Mouse (Mus musculus): Measurements from ENCODE around the gene Ebi3.
A peak's percentile ranks its signal among the peaks of the same experiment; 100 is the strongest.
"Not testable (repeated sequence)": the region's sequence is repeated elsewhere in the genome, so short reads cannot be mapped to it uniquely, and the experiment has no call there.

Gene Ebi3

GRCm38 (mm10) chr17:55952447-55953027 lies at the start of gene Ebi3:
Ebi3 (plus strand) TSS chr17:55952640.
- DNase-seq (ENCODE audit: low read depth): no peak

DNA sequence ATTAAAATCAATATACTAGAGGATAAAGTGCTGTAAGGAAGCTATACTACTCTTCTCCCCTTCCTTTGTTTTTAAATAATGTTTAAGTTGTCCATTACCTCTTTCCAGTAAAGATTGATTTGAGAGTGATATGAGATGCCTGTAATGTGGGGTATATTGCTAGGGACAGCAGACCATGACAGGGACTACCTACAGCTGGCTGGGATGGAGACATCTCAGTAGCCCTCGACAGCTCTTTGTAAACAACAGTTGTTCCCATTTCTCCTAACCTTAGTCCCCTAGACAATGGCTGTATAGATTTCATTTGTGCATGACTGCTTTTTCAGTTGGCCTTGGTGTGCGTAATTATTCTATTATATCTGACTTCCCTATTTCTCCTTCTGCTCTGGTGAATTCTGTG lies 49.4 kb upstream of the Ebi3 start:
- no peak for DNase-seq (ENCODE audit: low read depth)

DNA sequence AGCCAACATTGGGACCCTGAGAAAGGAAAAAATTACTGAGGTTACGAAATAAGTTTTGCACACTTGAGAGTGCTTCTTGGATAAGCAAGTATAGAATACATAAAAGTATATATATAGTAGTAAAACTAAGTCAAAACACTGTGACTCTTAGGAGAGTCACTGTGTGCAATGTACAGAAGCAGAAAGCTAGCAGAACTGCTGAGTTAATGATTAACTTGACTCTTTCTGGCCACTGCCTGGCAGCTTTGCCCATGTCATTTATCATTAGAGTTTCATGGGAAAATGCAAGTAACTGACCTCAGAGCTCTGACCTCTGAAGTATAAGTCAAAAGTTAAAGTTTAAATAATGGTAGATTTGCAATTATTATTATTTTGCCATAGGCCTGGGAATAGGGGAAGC lies 48.8 kb upstream of the Ebi3 start:
- no peak for DNase-seq (ENCODE audit: low read depth)

DNA sequence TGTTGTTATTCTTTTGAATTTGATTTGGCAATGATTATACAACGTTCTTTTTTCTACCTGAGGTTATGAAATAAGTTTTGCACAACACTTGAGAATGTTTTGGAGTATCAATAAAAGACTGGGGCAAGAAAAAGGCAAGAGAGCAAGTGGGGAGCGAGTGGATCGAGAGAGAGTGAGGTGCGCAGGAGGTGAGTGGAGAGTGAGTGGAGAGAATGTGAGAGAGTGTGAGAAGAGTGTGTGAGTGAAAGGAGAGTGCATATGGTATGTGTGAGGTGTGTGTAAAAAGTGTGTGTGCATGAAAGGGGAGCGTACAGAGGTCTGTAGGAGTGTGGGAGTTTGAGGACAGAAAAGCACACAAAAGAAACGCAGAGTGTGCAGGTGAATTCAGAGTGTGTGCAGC lies 48.3 kb upstream of the Ebi3 start:
- DNase-seq (ENCODE audit: low read depth): no peak

GRCm38 (mm10) chr17:55906669-55907068 lies 45.8 kb upstream of the Ebi3 start:
- DNase-seq (ENCODE audit: low read depth): no peak

GRCm38 (mm10) chr17:55931553-55932502 lies 20.6 kb upstream of the Ebi3 start:
- no peak for DNase-seq (ENCODE audit: low read depth)

- peak; percentile 74 for DNase-seq (ENCODE audit: low read depth)
Measured at GRCm38 (mm10) chr17:55932635-55933034, 19.8 kb upstream of the Ebi3 start.

GRCm38 (mm10) chr17:55933191-55933590 lies 19.2 kb upstream of the Ebi3 start:
- no peak for DNase-seq (ENCODE audit: low read depth)

DNA sequence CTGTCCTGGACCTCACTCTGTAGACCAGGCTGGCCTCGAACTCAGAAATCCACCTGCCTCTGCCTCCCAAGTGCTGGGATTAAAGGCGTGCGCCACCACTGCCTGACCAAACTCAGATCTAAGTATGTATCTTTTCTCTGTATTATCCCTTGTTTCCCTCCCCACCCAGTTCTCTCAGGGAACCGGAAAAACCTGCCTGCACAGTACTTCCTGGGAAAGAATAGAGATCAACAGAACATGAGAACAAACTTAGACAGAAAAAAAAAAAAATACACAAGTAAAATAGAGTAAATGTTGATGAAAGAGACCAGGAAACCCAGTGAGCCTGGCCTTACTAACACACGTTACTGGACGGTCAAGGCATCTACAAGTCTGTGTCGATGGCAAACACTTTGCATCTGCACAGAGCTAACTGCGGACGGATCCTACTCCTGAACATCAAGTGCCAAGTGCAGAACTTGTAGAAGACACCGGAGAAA lies 8.0 kb upstream of the Ebi3 start:
- DNase-seq (ENCODE audit: low read depth): not testable (repeated sequence)

GRCm38 (mm10) chr17:55944866-55945682 lies 7.4 kb upstream of the Ebi3 start:
- DNase-seq (ENCODE audit: low read depth): peak; percentile 65

DNA sequence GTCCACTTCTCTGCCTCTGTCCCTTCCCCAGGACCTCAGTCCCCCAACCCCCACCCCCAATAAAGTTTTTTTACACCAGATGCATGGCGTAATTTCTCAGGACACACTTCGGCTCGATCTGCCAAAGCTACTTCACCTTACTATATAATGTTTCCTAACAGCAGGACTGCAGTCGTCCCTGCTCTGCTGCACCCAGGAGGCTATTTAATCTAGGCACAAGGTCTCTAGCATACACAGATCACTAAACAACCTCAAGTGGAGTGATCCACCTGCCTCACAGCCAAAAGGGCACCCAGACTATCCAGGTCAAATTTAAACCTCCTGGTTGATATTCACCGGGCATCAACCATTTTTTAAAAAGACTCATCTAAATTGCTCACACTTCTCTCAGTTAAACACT lies 6.7 kb upstream of the Ebi3 start:
- DNase-seq (ENCODE audit: low read depth): no peak

- no peak for DNase-seq (ENCODE audit: low read depth)
Measured at GRCm38 (mm10) chr17:55948647-55949046, 3.8 kb upstream of the Ebi3 start.

DNA sequence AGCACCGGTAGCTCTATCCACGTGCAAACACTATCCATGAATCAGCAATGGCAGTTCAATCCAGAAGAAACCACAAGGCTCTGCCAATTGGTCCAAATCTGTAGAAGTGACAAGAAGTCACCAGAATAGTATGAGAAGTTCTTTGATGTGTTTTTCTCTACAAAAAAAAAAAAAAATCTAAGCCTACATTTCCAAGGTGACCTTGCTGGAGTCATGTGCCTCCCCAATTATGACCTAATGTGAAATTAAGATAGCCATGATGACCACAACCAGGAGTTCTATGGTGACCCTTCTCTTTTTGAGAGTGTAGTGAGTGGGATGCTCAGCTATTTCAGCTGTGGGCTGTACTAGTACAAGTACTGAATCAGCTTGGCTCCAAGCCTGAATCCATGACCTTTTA lies 3.0 kb upstream of the Ebi3 start, which contains the start of gene Zfp119b:
Gene Zfp119b, minus strand, starts transcription at position 101 of the 400 bp plus-strand sequence.
- DNase-seq (ENCODE audit: low read depth): no peak

GRCm38 (mm10) chr17:55950601-55951000 lies 1.8 kb upstream of the Ebi3 start:
- no peak for DNase-seq (ENCODE audit: low read depth)

GRCm38 (mm10) chr17:55952041-55952440 lies 399 bp upstream of the Ebi3 start:
- no peak for DNase-seq (ENCODE audit: low read depth)

DNA sequence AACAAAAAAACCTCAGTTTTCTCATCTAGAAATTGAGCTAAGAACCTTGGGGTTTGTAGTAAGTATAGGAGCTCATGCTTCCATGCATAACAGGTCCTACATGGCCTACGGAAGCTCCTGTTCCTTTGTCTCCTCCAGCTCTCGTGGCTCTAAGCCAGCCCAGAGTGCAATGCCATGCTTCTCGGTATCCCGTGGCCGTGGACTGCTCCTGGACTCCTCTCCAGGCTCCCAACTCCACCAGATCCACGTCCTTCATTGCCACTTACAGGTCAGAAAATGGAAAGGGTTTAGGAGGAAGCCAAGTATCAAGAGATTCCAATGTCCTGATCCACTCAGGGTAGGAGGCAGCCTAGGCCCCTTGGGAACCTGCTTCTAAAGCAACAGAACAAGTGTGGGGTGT lies 1.3 kb downstream of the Ebi3 start:
- no peak for DNase-seq (ENCODE audit: low read depth)

GRCm38 (mm10) chr17:55954229-55954628 lies 1.8 kb downstream of the Ebi3 start:
- DNase-seq (ENCODE audit: low read depth): no peak

GRCm38 (mm10) chr17:55956129-55956528 lies 3.7 kb downstream of the Ebi3 start:
- peak; percentile 70 for DNase-seq (ENCODE audit: low read depth)

DNA sequence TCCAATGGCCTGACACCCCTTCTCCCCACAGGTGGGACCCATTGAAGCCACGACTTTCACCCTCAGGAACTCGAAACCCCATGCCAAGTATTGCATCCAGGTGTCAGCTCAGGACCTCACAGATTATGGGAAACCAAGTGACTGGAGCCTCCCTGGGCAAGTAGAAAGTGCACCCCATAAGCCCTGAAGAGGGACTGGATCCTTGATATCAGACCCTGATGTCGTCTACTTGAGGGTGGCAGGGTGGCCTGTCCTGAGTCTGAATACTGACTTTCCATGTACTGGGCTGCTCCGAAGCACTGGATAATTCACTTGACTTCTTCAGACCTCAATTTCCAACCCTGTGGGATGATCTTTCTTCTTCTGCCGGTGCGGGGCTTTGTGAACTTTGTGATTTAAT lies 4.2 kb downstream of the Ebi3 start:
- DNase-seq (ENCODE audit: low read depth): no peak

- peak; percentile 64 for DNase-seq (ENCODE audit: low read depth)
Measured at GRCm38 (mm10) chr17:55957168-55957567, 4.7 kb downstream of the Ebi3 start.

- no peak for DNase-seq (ENCODE audit: low read depth)
Measured at GRCm38 (mm10) chr17:55957726-55958583, 5.5 kb downstream of the Ebi3 start.

DNA sequence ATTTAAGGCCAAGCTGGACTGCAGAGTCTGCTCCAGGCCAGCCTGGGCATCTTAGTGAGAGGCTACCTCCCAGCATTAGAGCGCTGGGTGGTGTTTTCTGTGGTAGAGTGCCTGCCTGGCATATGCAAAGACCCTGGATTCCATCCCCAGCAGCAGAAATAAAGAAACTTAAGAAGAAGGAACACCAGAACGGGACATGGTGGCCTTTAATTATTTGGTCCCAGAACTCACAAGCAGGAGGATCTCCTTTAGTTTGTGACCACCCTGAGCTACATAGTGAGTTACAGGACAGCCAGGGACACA lies 6.1 kb downstream of the Ebi3 start:
- DNase-seq (ENCODE audit: low read depth): no peak

Measured in c-Kit-positive CD71-positive TER-119-negative erythroid progenitor cells, embryonic 14.5 days (primary cell).